Comparison of ENCODE assay signal across 8 mouse cellular contexts in genomic region chrX:135091074-135091473, GRCm38 (mm10).
DNase-seq lines count a peak whose midpoint lies in the region; ATAC-seq lines count a peak whose summit lies in the region.
"Not testable (repeated sequence)": the region's sequence is repeated elsewhere in the genome, so short reads cannot be mapped to it uniquely, and the experiment has no call there.

No protein-coding gene starts in this region.

- H3K27ac ChIP-seq in hindbrain, embryonic 15.5 days (replicated peaks) = not testable (repeated sequence)

- peak; percentile 51; the same call in 1 of the 2 replicates for ATAC-seq in hindbrain, embryonic 15.5 days (ENCODE audit: low FRiP score, low read depth)

- 39% methylated on average over 3 of the region's 3 CpGs for WGBS in hindbrain, embryonic 15.5 days

- H3K9ac ChIP-seq in hindbrain, embryonic 15.5 days = not testable (repeated sequence)

- DNase-seq in NIH3T3 (ENCODE audit: low read depth) = peak; percentile 65
- DNase-seq in cerebellum, adult 9-10 months = peak; percentile 56
- DNase-seq in frontal cortex, postnatal 10 days (ENCODE audit: low spot score in 2 of 2) = peak; percentile 13 to 39
- DNase-seq in layer of hippocampus, adult 9-11 months = peak; percentile 18
- peak; percentile 68 for DNase-seq in lung, postnatal 10 days
- DNase-seq in retina, adult 2 months (ENCODE audit: low read depth, low spot score) = peak; percentile 2
- peak; percentile 33 to 42 for DNase-seq in thymus, postnatal 36 days

- H3K4me2 ChIP-seq in hindbrain, embryonic 15.5 days = not testable (repeated sequence)

- not testable (repeated sequence) for H3K36me3 ChIP-seq in hindbrain, embryonic 15.5 days

- not testable (repeated sequence) for H3K27me3 ChIP-seq in hindbrain, embryonic 15.5 days

- H3K4me3 ChIP-seq in hindbrain, embryonic 15.5 days = not testable (repeated sequence)

- not testable (repeated sequence) for H3K4me1 ChIP-seq in hindbrain, embryonic 15.5 days (replicated peaks)

- not testable (repeated sequence) for H3K9me3 ChIP-seq in hindbrain, embryonic 15.5 days

Comparison
In these comparisons a context has a peak if more than half of its experiments do, and no peak if none do; other contexts are left out.
1. DNase-seq: peak in every context shown above with its lines; median percentile 68 in lung, postnatal 10 days; 65 in NIH3T3; 56 in cerebellum, adult 9-10 months; 38 in thymus, postnatal 36 days; 26 in frontal cortex, postnatal 10 days; 18 in layer of hippocampus, adult 9-11 months; 2 in retina, adult 2 months.